Mouse (Mus musculus): ENCODE results near the gene Gm11214. TPM values are rescaled to one million over a fixed set of nuclear protein-coding genes. Genes with fewer than 3 reads are reported as not detected.

The Gm11214 gene
- polyA plus RNA-seq, 1 experiment from 2014 or later: not detected

DNA sequence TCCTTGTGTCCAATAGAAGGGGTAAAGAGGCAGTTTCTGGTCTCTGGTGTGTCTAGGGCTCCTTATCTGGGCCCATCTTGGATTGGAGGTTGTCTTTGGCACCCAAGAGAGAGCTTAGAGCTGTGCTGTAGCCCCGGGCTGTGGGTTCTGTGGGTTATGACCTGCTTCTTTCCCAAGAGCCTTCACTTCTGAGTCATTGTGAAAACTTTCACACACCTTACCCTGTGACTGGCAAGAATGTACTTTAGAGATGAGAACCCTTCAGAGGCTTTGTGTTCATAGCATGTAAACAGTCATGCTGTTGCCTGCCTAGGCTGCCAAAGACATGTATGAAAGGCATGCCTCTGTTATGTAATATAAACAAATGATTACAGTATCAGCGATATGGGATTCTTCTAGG, 23.3 kb downstream of the Gm11214 start:
- H3K36me3 ChIP-seq (ENCODE audit: control insufficient read depth, insufficient read depth, low read length): no peaks in the 10 kb centered on the region
- 79% methylated on average over 2 of the region's 2 CpGs for WGBS
- H3K4me2 ChIP-seq: no peak overlapping the region
- no peaks in the 10 kb centered on the region for H3K9me3 ChIP-seq (ENCODE audit: control insufficient read depth, low read length)
- no peaks in the 10 kb centered on the region for H3K4me1 ChIP-seq (ENCODE audit: control insufficient read depth, insufficient read depth, low read length)
- no peak overlapping the region for H3K27ac ChIP-seq (ENCODE audit: low read depth, low read length)
- no peak overlapping the region for H3K9ac ChIP-seq (ENCODE audit: low read length)
- no peaks in the 10 kb centered on the region for H3K27me3 ChIP-seq (ENCODE audit: control insufficient read depth, insufficient read depth, low read length)
- ATAC-seq (ENCODE audit: low FRiP score) (no peak), DNase-seq (ENCODE audit: low spot score, missing footprints) (no peak)
- no peak overlapping the region for H3K4me3 ChIP-seq (ENCODE audit: low read depth, low read length)

DNA sequence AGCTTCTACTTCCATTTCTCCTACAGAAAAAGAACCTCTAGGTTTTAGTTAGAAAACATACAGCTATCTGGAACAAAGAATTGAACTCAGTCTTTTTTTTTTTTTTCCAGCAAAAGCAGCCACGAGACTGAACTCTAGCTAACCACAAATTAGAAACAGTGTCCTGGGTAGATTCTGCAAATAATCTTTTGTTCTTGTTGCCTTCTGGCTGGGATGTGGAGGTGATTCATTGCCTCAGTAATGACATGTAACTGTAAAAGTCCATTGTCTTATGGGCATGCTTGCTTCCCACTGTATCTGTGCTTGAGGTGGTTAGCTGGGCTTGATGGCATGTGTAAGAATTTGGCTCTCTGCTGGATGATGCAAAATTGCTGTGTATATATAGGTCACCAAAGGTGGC, 24.6 kb downstream of the Gm11214 start:
- Histone ChIP-seq H3K27ac (ENCODE audit: low read depth, low read length) (no peak overlapping the region), H3K4me2 (no peak overlapping the region), H3K27me3 (ENCODE audit: control insufficient read depth, insufficient read depth, low read length) (no peaks in the 10 kb centered on the region), H3K9me3 (ENCODE audit: control insufficient read depth, low read length) (no peaks in the 10 kb centered on the region), H3K36me3 (ENCODE audit: control insufficient read depth, insufficient read depth, low read length) (no peaks in the 10 kb centered on the region), H3K4me1 (ENCODE audit: control insufficient read depth, insufficient read depth, low read length) (no peaks in the 10 kb centered on the region), H3K4me3 (ENCODE audit: low read depth, low read length) (no peak overlapping the region), H3K9ac (ENCODE audit: low read length) (no peak overlapping the region)
- WGBS: 90% methylated on average over 1 of the region's 1 CpGs
- DNase-seq (ENCODE audit: low spot score, missing footprints) (no peak), ATAC-seq (ENCODE audit: low FRiP score) (no peak)

GRCm38 (mm10) chr4:63633181-63633580, 30.0 kb downstream of the Gm11214 start:
- Histone ChIP-seq H3K4me2 (no peak overlapping the region), H3K36me3 (ENCODE audit: control insufficient read depth, insufficient read depth, low read length) (no peaks in the 10 kb centered on the region), H3K27ac (ENCODE audit: low read depth, low read length) (no peak overlapping the region), H3K9me3 (ENCODE audit: control insufficient read depth, low read length) (no peaks in the 10 kb centered on the region), H3K4me3 (ENCODE audit: low read depth, low read length) (no peak overlapping the region), H3K4me1 (ENCODE audit: control insufficient read depth, insufficient read depth, low read length) (no peaks in the 10 kb centered on the region), H3K27me3 (ENCODE audit: control insufficient read depth, insufficient read depth, low read length) (no peaks in the 10 kb centered on the region), H3K9ac (ENCODE audit: low read length) (no peak overlapping the region)
- ATAC-seq (ENCODE audit: low FRiP score) (no peak), DNase-seq (ENCODE audit: low spot score, missing footprints) (no peak)
- 84% methylated on average over 2 of the region's 2 CpGs for WGBS

DNA sequence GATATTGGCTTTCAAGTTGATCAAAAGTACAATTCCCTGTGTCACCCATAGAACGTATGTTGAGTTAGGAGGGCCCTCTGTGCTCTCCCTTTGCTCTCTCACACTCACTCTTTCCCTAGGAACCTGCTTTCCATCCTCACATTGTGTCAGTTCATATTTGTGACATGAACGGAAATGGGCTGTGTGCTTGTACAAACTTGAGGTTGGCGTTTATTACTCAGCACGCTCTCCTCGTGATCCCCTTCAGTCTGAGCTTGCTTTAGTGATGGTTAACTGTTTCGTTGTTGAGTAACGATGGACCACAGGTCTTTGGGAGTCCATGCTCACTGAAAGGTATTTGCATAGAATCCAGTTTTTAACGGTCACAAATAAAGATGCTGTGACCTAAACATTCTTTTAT, 36.1 kb downstream of the Gm11214 start:
- Histone ChIP-seq H3K27ac (ENCODE audit: low read depth, low read length) (no peak overlapping the region), H3K27me3 (ENCODE audit: control insufficient read depth, insufficient read depth, low read length) (no peaks in the 10 kb centered on the region), H3K4me1 (ENCODE audit: control insufficient read depth, insufficient read depth, low read length) (no peaks in the 10 kb centered on the region), H3K9me3 (ENCODE audit: control insufficient read depth, low read length) (no peaks in the 10 kb centered on the region), H3K4me3 (ENCODE audit: low read depth, low read length) (no peak overlapping the region), H3K9ac (ENCODE audit: low read length) (no peak overlapping the region), H3K36me3 (ENCODE audit: control insufficient read depth, insufficient read depth, low read length) (no peaks in the 10 kb centered on the region), H3K4me2 (no peak overlapping the region)
- 87% methylated on average over 8 of the region's 8 CpGs for WGBS
- DNase-seq (ENCODE audit: low spot score, missing footprints) (no peak), ATAC-seq (ENCODE audit: low FRiP score) (no peak)

DNA sequence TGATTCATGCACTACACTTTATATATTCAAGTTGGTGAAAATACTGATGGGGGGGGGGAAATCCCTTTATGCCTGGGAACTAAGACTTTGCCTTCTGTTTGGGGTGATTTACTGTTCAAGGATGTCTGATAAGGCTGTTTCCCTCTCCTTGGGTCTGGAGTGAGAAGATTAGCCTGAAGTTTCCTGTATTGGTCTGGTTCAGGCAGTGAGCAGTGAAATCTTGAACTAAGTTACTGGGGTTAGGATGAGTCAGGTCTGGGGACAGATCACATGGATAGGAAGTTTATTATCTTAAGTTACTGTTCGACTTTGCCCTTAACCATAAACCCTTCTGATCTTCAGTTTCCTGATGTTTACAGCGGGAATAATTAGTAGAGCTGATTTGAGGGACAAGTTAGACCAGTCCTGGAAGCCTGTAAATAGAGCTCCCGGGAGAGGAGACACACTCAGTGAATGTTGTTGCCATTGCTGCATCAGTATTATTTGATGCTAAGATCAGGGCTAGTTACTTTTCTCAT, 37.6 kb downstream of the Gm11214 start:
- no peak for ATAC-seq (ENCODE audit: low FRiP score)
- Histone ChIP-seq H3K4me3 (ENCODE audit: low read depth, low read length) (no peak overlapping the region), H3K36me3 (ENCODE audit: control insufficient read depth, insufficient read depth, low read length) (no peaks in the 10 kb centered on the region), H3K4me2 (no peak overlapping the region), H3K27me3 (ENCODE audit: control insufficient read depth, insufficient read depth, low read length) (no peaks in the 10 kb centered on the region), H3K27ac (ENCODE audit: low read depth, low read length) (no peak overlapping the region), H3K9me3 (ENCODE audit: control insufficient read depth, low read length) (no peaks in the 10 kb centered on the region), H3K4me1 (ENCODE audit: control insufficient read depth, insufficient read depth, low read length) (no peaks in the 10 kb centered on the region), H3K9ac (ENCODE audit: low read length) (no peak overlapping the region)
- DNase-seq (ENCODE audit: low spot score, missing footprints): no peak
- 74% methylated on average over 3 of the region's 3 CpGs for WGBS

DNA sequence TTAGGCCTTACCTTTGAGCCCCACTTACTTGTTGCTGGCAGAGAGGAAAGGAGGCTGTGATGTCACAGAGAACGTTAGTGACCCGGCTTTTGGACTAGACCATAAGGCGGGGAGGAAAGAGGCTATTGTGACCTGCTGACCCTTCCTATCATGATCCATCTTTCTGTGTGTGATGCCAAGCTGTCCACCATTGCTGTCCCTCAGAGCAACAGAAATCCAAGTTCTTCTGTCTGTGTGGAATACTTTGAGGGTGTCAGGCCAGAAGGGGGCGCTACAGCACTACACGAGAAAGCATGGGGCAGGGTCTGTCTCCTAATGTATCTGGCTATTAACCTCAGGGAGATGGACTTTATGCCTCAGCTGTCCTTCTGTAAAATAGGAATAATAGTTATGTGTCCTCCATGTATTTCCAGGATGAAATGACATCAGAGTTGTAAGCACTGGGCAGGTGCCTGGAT, 40.8 kb downstream of the Gm11214 start, which contains the start of gene Tex48:
Tex48 (minus strand) TSS at position 51 of the 458 bp plus-strand sequence.
- Histone ChIP-seq H3K27ac (ENCODE audit: low read depth, low read length) (no peak within 1 kb of the TSS), H3K4me3 (ENCODE audit: low read depth, low read length) (no peak within 1 kb of the TSS), H3K27me3 (ENCODE audit: control insufficient read depth, insufficient read depth, low read length) (no peaks in the 10 kb centered on the region), H3K9me3 (ENCODE audit: control insufficient read depth, low read length) (no peaks in the 10 kb centered on the region), H3K4me1 (ENCODE audit: control insufficient read depth, insufficient read depth, low read length) (no peaks in the 10 kb centered on the region), H3K9ac (ENCODE audit: low read length) (no peak within 1 kb of the TSS), H3K36me3 (ENCODE audit: control insufficient read depth, insufficient read depth, low read length) (no peaks in the 10 kb centered on the region), H3K4me2 (no peak within 1 kb of the TSS)
- 62% methylated on average over 5 of the region's 5 CpGs for WGBS
- DNase-seq (ENCODE audit: low spot score, missing footprints) (no peak), ATAC-seq (ENCODE audit: low FRiP score) (no peak; the same call in 1 of the 2 replicates)

- ATAC-seq (ENCODE audit: low FRiP score) (no peak), DNase-seq (ENCODE audit: low spot score, missing footprints) (no peak)
- Histone ChIP-seq H3K9me3 (ENCODE audit: control insufficient read depth, low read length) (no peaks in the 10 kb centered on the region), H3K4me1 (ENCODE audit: control insufficient read depth, insufficient read depth, low read length) (no peaks in the 10 kb centered on the region), H3K9ac (ENCODE audit: low read length) (no peak overlapping the region), H3K27ac (ENCODE audit: low read depth, low read length) (no peak overlapping the region), H3K4me3 (ENCODE audit: low read depth, low read length) (no peak overlapping the region), H3K27me3 (ENCODE audit: control insufficient read depth, insufficient read depth, low read length) (no peaks in the 10 kb centered on the region), H3K4me2 (no peak overlapping the region), H3K36me3 (ENCODE audit: control insufficient read depth, insufficient read depth, low read length) (no peaks in the 10 kb centered on the region)
- WGBS: 73% methylated on average over 2 of the region's 2 CpGs
Measured at GRCm38 (mm10) chr4:63621861-63622260, 41.3 kb downstream of the Gm11214 start.

Other genes with a start within 250 kb of the Gm11214 start
- 7.5 and 9.1 TPM in 2 replicates for gene Whrn, start 167.4 kb downstream of the Gm11214 start, polyA plus RNA-seq (2014; fragmentation: Nextera tagmentation; extraction: Ambion mirVana)
- gene Atp6v1g1, start 118.6 kb downstream of the Gm11214 start, polyA plus RNA-seq (2014; fragmentation: Nextera tagmentation; extraction: Ambion mirVana): 386 and 408 TPM in 2 replicates
- gene Tmem268, start 104.6 kb downstream of the Gm11214 start, polyA plus RNA-seq (2014; fragmentation: Nextera tagmentation; extraction: Ambion mirVana): 6.2 and 8.1 TPM in 2 replicates
- gene Gm11213, start 58.1 kb downstream of the Gm11214 start, polyA plus RNA-seq (2014; fragmentation: Nextera tagmentation; extraction: Ambion mirVana): not detected in 2 replicates
- not detected in 2 replicates for gene Tex48, start 41.0 kb downstream of the Gm11214 start, polyA plus RNA-seq (2014; fragmentation: Nextera tagmentation; extraction: Ambion mirVana)
- gene Tnfsf15, start 81.7 kb upstream of the Gm11214 start, polyA plus RNA-seq (2014; fragmentation: Nextera tagmentation; extraction: Ambion mirVana): 0.07 TPM in 1 of 2 replicates, not detected in the other
- gene Tnfsf8, start 198.0 kb upstream of the Gm11214 start, polyA plus RNA-seq (2014; fragmentation: Nextera tagmentation; extraction: Ambion mirVana): not detected in 2 replicates